Mouse (Mus musculus) ovary, postnatal 14 days (tissue): ENCODE data around the gene Nup54.

Experiments used
- DNase-seq: peaks from one replicate; pipeline ENCODE4 v3.0.0; 2022; ENCODE audit warnings: low spot score

Nup54 gene

GRCm38 (mm10) chr5:92435025-92435584, at the start of gene Nup54:
Nup54 (minus strand) TSS chr5:92435219.
- DNase-seq = peak; percentile 92

- DNase-seq = no peak
Measured at GRCm38 (mm10) chr5:92472863-92473262, 37.8 kb upstream of the Nup54 start.

DNA sequence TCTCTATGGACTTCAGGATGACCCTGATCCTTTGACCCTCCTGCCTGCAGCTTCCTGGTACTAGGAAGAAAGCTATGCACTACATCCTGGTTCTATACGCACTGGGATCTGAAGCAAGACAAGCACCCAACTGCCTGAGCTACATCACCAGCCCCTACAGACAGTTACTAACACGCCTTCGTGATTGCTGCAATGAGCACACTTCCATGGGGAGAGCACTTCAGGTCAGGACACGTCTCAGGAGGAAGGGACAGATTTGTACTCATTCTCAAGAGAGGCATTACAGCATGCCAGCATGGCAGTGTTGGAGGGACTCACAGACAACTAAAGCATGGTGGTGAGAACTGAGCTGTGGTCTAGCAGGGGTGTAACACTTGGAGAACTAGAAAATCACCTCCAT, 36.5 kb upstream of the Nup54 start:
- no peak for DNase-seq

- DNase-seq = no peak
Measured at GRCm38 (mm10) chr5:92469201-92470130, 34.4 kb upstream of the Nup54 start.

- no peak for DNase-seq
Measured at GRCm38 (mm10) chr5:92468234-92468633, 33.2 kb upstream of the Nup54 start.

DNA sequence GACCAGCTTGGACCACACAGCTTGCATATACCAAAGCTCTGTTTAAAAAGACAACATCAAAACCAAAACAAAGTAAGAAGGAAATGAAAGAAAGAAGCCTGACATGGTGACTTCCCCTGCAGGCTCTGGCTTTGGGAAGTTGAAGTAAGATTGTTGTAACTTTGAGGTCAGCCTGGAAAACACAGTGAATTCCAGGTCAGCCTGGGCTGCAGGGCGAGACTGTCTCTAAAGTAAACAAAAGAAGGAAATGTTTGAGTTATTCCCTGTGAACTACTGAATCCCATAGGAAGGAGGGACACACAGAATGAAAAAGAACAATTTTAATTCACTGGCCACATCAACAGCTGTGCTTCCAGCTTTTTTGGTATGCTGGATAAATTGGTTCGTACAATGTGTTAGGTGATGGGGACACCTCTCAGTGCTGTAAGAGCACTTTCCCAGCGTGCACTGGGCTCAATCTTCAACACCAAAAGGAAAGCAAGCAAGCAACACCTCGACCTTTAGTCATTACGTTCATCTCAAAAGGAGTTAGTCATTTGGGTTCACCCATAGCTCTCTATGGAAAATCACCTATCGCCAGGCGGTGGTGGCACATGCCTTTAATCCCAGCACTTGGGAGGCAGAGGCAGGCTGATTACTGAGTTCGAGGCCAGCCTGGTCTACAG, 32.2 kb upstream of the Nup54 start:
- no peak for DNase-seq

DNA sequence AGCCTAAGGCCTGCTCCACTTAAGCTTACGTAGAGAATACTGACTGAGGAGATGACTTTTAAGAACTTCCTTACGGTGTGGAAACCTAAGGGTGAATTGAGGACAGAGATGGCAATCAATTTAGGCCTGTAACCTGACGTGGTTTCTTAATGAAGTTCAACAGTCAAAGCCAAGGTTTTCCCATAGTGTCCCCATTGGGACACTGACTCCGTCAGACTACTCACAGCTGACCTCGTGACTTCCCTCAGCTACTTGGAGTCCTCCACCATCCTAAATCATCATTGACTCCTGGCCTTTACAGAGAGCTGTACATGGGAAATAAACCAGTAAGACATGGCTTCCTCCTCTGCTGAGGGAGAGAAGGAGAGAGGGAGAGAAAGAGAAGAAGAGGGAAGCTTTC, 30.5 kb upstream of the Nup54 start:
- DNase-seq = no peak

GRCm38 (mm10) chr5:92461321-92461720, 26.3 kb upstream of the Nup54 start:
- DNase-seq = peak; percentile 46

DNA sequence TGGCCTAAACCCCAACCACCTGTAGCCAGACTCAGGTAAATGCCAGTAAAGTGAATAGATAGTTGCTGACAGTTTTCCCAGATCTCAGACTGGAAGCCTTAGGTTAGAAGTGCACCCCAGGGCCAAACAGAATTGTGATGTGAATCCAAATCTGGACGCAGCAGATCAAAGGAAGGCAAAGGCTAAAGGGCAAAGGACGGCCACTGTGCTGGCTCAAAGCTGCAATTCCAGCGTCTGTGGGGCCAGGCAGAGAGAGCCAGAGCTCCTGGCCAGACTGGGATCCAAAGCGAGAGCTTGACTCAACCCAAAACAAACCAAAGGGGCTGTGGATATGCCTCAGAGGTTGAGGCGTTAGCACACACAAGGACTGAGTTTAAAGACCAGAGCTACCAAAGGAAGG, 23.7 kb upstream of the Nup54 start:
- no peak for DNase-seq

- DNase-seq = no peak
Measured at GRCm38 (mm10) chr5:92457410-92457809, 22.4 kb upstream of the Nup54 start.

- DNase-seq = no peak
Measured at GRCm38 (mm10) chr5:92452876-92453275, 17.9 kb upstream of the Nup54 start.

DNA sequence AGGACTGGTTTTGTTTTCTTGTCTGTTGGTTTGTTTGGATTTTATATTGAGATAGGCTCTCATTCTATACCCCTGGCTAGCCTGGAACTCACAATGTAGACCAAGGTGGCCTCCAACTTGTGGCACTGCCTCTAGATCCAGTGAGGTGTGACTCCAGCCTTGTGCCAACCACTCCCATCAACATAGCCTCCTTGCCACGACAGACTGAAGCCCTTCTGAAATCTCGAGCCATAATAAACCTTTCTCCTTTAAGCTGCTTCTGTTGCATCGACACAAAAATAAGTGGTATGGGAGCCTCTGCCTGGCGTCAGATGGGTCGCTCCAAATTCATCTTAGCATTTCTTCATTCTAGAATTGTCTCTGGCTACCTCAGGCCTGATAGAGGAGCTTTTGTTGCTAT, 11.7 kb upstream of the Nup54 start:
- no peak for DNase-seq

DNA sequence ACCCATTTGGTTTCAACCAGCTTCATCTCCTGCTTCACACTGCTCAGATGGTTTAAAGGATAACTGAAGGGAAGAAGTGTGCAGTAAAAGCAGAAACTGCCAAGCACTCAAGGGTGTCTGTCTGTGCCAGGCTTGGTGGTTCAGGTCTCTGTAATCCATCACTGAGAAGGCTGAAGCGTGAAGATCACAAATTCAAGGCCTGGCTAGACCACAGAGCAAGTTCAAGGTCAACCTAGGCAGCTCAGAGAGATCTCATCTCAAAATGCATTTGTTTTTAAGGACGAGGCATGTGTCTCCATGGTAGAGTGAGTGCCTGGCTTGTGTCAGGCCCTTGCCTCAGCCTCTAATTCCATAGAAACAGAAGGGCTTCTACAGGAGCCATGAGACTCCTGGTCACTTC, 10.0 kb upstream of the Nup54 start:
- no peak for DNase-seq

DNA sequence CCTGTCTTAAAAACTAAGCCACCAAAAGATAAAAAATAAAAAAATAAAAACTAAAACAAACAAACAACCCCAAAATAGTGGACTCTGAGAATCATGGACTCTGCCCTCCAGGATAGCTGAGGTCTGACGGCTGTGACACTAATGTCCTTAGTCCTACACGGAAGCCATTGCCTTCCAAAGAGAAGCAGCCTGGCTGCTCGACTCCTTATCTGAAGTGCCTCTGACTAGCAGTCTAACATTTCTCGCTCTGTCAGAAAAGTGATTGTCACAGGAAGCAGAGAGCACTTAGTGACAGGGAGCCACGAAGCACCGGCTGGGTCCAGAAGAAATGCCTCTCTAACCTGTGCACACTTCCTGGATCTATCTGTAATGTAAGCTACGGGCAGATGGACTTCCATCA, 7.9 kb upstream of the Nup54 start:
- DNase-seq = no peak

DNA sequence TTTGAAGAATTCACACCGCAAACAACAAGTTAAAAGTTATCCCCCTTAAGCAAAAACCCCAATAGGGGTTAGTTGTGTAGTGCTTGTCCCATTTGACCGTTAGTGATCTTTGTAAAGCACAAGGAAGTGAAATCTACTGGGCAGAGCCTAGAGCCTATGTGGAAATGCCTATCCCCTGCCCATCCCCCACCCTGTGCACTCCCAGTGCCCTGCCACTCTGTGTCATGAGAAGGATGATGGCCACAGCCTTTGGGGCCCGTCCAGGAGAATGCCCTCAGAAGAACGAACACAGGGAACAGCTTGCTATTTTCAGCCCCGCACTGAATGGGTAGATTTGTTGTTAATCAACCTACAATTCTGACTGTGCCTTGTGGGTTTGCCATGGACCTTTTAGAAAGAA, 6.5 kb upstream of the Nup54 start:
- DNase-seq = no peak

GRCm38 (mm10) chr5:92438540-92438939, 3.5 kb upstream of the Nup54 start:
- DNase-seq = no peak

DNA sequence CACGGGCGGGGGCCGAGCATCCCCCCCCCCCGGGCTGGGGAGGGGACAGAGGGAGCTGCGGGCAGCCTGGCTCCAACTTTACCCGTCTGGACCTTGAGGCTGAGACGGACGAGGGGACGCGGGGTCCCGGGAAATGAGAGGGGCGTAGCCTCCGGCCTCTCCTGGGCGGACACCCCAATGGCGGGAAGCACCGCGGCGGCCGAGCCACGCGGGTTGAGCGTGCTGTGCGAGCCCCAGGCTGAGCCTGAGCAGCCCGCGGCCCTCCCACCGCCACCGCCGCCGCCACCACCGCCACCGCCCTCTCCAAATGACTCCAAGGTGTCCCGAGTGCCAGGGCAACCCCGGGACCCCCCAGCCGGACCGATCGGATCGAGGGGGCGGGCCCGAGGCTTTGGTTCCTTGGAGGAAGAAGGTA, 441 bp downstream of the Nup54 start:
- DNase-seq = peak; percentile 7

GRCm38 (mm10) chr5:92434070-92434469, 949 bp downstream of the Nup54 start:
- no peak for DNase-seq

- no peak for DNase-seq
Measured at GRCm38 (mm10) chr5:92431611-92432010, 3.4 kb downstream of the Nup54 start.

- DNase-seq = no peak
Measured at GRCm38 (mm10) chr5:92430723-92431122, 4.3 kb downstream of the Nup54 start.

DNA sequence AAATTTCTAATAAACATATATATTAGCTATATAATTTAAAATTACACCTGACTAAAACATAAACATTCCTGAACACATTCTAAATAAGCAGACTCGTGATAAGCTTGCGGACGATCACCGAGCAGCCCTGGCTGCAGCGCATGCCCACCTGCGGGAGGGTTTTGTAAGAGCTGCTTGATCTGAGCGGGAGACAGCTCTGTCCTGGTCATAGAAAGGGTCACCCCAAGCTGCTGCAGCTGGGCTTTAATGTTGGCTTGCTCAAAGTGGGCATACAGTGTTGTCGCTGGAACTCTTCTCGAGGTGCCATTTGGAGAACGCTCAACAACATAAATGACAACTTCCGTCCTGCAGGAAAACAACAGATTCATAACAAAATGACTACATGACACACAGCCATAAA, 10.9 kb downstream of the Nup54 start:
- no peak for DNase-seq

- no peak for DNase-seq
Measured at GRCm38 (mm10) chr5:92413982-92414375, 21.0 kb downstream of the Nup54 start.
